Mouse (Mus musculus) ovary, postnatal 36 days (tissue): ENCODE measurements around the gene Erbin.

ENCODE experiments used
- DNase-seq: peaks from one replicate; pipeline ENCODE4 v3.0.0; 2022; ENCODE audit warnings: low spot score, mixed read lengths

The Erbin gene

DNA sequence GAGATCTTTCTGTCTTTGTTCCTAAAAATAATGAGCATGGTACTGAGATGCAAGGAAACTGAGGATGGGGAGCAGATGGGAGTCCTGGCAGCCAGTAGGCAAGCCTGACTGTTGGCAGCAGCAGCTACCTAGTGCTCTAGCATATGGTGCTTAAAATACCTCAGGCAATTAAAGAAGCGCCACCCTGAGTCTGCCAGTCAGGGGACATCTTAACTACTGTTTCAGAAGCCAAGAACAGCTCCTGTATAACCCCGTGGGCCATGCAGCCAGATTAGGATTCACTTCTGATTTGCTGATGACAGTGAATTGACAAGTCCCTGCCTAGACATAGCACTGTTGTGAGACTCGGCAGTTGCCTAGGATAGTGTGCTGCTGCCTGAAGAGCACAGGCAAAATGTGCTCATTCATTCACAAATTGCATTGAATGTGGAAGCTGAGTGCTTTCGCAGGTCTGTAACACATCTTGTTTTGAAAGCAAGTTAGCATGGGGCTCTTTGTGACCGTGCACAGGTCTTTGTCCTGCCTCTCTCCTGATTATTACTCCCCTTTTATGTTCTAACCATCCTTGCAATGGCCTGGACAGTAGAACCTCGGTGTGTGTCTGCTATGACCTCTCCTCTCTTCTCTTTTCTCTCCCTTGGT, 114.0 kb downstream of the Erbin start:
- DNase-seq = no peak

DNA sequence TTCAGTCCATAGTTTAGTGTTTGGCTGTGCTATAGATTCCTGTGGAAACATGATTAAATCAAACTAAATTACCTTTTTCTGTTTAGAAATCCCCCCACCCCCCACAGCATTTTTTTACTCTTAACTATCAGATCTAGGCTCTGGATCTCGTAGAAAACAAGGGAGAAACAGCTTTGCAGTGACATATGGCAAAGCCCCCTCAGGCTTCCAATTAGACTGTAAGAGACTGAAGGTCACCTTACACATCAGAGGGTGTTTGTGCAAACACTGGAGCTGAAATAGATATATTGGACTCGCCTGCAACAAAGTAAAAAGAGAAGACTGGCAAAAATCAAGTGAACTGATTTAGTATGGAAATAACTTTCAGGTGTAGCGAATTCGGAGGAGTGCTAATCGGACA, 116.6 kb downstream of the Erbin start:
- DNase-seq = no peak

DNA sequence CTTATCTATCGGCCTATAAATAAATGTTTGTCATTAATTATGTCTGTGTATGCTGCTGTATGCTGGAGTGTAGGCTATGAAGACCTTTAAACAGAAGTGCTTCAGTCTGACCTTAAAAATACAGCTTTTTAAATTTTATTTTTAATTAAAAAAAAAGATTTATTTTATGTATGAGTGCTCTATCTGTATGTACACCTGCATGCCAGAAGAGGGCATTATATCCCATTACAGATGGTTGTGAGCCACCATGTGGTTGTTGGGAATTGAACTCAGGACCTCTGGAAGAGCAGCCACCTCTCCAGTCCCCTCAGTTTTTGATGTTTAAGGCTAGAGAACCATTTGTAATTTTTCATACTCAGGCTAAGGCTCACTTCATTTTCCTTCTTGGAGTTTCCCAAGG, 119.3 kb downstream of the Erbin start:
- DNase-seq = no peak

DNA sequence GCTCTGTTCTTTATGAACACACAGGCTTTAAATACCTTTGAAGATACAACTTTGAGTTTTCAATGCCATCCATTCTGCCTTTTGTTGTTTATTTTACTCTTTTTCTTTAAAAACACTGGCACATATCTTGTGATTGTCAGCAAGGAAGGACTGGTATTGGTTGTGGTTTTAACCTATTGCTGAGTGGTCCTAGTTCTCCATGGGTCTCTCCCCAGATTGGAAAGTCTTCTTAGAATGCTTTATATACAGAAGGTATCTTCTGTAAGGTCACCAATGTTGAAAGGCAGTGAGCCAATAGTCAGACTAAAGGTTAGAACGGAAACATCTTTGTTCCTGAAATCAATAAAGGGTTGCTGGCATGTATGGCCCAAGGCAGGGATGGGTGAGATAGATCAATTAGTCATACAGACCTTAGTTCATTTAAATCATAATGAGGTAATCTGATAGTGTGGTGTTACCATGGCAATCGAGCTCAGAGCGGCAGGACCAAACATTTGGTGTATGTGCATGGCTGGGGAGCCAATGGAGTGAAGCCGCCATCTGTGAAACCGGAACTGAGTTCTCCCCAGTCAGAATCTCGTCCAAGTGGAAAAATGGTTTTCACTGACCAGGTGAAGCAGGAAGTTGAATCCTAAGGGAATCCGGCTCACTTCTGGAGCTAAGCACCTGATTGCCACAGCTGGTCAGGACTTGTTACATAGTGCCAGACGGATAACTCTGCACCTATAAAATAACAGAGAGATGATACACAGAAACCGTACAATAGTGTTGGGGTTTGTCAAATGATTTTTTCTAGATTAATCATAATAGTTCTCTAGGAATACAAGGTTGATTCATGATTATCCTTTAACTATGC, 125.4 kb downstream of the Erbin start:
- DNase-seq = no peak

DNA sequence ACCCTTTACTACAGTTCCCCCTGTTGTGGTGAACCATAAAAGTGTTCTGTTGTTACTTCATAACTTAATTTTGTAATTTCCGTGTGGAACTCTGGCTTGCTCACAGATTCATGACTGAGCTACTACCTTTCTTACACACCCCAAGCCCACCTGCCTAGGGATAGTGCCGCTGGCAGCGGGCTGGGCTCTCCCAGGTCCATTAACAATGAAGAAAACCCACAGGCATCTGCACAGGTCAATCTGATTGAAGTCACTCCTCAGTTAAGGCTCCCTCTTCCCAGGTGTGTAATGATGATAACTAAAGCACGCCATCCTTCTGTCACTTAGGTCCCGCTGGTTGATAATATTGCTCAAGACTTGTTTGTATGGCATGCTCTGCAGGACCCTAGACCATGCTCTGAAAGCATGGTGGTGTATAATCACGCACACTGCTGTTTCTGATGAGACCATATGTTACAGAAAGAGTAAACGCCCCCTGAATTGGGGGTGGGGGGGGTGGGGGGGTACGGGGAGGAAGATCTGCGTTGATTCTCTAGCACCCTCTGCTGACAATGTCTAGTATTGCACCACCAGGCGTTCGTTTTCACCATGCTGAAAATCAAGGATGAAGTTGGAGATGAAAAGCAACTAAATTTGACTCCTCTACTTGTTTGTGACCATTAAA, 140.3 kb downstream of the Erbin start:
- DNase-seq = no peak

DNA sequence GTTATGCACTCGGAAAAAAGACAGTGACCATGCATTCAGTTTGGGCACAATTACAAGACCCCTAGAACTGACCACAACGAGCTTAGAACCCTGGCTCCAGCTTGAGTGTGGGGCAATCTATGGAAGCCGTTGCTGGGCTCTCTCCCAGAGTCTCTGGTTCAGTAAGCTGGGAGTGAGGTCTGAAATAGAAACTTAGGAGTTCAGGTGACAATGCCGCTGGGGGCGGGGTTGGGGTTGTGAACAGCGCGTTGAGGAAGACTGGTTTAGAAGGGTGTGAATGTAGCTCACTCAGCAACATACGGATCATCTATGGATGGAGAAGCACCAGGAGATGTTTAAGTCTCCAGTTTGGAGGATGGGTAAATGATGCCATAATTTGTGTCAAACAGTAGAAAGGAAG, 143.2 kb downstream of the Erbin start:
- no peak for DNase-seq

DNA sequence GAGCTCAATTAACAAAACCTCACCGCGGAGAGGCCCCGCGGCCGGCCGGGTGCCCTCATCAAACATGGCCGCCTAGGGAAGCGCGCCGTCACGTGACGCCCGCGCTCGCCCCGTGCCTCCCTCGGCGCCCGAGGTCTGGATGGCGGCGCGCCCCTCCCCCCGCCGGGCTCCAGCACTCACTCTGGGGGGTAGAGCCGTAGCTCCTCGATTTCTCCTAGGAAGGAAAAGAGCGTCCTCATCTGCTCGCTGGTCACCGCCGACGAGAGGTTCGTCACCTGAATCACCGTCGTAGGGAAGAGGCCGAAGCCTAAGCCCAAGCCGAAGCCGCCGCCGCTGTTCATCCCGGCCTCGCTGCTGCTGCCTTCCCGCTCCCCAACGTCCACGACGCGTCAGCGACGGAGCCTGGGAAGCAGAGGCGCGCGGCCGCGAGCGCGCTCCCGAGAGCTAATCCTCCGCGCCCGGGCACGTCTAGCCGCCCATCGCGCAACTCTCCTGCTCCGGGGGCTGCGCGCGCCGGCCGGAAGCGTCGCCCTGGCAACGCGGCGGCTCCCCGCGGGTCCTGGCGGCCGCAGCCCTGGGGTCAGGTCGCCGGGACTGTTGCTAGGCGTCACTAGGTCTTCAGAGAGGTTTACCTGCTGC, 146.1 kb downstream of the Erbin start, which contains the start of gene Srek1:
TSS of gene Srek1 (minus strand) at position 490 of the 639 bp plus-strand sequence.
- DNase-seq = peak; percentile 94

DNA sequence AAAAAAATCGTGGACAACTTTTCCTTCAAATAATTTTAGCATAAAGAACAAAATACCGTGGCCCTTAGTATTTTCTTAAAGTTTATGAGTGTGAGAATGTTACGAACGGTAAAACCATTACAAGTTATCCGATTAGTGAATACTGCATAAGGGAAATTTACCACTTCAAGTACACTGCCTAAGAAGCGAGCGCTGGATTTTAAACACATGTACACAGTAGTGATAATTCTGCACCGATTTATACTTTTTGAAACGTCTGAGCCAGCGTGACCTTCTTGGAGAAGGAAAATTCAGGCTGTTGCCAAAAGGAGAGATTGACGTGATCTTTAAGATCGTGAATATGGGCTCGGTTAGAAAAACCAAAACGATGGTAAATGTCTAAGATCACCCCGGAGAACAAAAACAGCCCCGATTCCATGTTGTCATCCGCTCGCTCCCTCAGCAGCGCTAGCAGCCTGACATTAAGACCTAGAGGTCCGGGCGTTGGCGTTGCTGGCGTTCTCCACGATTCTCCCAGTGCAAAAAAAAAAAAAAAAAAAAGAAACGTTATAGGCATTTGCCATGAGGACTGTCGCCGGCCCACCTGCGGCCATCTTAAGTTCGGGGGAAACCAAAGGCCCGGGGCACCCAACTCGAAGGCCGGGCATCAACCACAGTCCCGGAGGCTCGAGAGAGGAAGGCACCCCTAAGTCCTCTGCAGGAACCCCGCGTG, 146.8 kb downstream of the Erbin start:
- no peak for DNase-seq

DNA sequence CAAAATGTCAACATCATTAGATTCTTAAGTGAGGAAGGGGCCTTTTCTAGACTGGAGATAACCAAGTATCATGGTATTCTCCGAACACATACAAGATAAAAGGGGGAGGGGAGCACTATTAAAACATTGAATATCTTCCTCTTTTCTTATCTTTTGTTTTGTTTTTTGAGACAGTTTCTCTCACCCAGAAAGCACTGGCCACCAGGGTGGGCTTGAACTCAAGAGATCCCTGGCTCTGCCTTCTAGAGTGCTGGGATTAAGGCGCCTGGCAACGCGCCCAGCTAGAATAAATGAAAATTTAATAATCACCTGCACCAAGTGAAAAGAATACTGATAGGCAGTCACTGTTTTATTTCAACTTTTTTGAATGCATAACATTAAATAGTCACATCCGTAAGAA, 147.4 kb downstream of the Erbin start:
- no peak for DNase-seq

DNA sequence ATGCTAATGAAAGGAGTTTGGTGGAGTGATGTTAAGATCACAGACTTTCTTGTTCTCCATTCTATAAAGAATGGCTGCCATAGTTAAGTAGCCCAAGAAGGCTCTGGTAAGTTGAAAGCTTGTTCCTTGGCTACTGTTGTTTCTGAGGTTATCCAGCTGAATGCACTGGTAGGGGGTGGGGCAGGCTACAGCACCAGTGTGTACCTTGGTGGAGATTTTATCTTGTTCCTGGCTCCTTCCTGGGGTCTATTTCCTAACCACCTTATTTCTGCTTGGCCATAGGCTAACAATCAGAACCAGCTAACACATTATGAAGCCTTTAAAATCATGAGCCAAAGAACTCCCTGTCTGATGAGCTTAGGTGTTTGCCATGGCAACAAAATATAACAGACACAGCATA, 149.5 kb downstream of the Erbin start:
- no peak for DNase-seq
